Mouse (Mus musculus) CH12.LX (cell line): ENCODE results near the gene Samd4.

ENCODE experiments used
- CTCF ChIP-seq, 2 experiments: IDR thresholded peaks in 1 of 2; conservative IDR thresholded peaks in 1 of 2; 2 replicates each; pipeline ENCODE4 v1.5.1; 2011 to 2012; ENCODE audit warnings: low read depth in 2 of 2, low read length in 2 of 2, improper control_type of control experiment in 1 of 2, inconsistent platforms in 1 of 2, mild to moderate bottlenecking in 1 of 2, moderate library complexity in 1 of 2
- EP300 ChIP-seq: IDR thresholded peaks from 2 replicates; pipeline ENCODE4 v1.6.1; 2011; ENCODE audit warnings: low read length, improper control_type of control experiment
- GABPA ChIP-seq: IDR thresholded peaks from 2 replicates; pipeline ENCODE4 v1.6.1; 2012; ENCODE audit warnings: low read depth, low read length, improper control_type of control experiment, inconsistent platforms; ENCODE audit not compliant: insufficient replicate concordance
- JUND ChIP-seq: conservative IDR thresholded peaks from 2 replicates; pipeline ENCODE4 v1.6.1; 2011; ENCODE audit warnings: low read depth, low read length, improper control_type of control experiment
- KAT2A ChIP-seq: IDR thresholded peaks from 2 replicates; pipeline ENCODE4 v1.6.1; 2012; ENCODE audit warnings: low read length, improper control_type of control experiment, inconsistent platforms; ENCODE audit not compliant: insufficient replicate concordance
- MAFK ChIP-seq: IDR thresholded peaks from 2 replicates; pipeline ENCODE4 v1.6.1; 2011; ENCODE audit warnings: low read length, improper control_type of control experiment; ENCODE audit not compliant: insufficient replicate concordance
- MAX ChIP-seq: IDR thresholded peaks from 2 replicates; pipeline ENCODE4 v1.6.1; 2011; ENCODE audit warnings: low read length, improper control_type of control experiment
- MXI1 ChIP-seq: IDR thresholded peaks from 2 replicates; pipeline ENCODE4 v1.6.1; 2011; ENCODE audit warnings: mild to moderate bottlenecking, low read depth, low read length, improper control_type of control experiment
- NELFE ChIP-seq: IDR thresholded peaks from 2 replicates; pipeline ENCODE4 v1.6.1; 2011; ENCODE audit warnings: low read depth, low read length, improper control_type of control experiment
- POLR2A ChIP-seq: IDR thresholded peaks from 2 replicates; pipeline ENCODE4 v1.6.1; 2011; ENCODE audit warnings: low read depth, mild to moderate bottlenecking, improper control_type of control experiment, low read length
- RAD21 ChIP-seq: IDR thresholded peaks from 2 replicates; pipeline ENCODE4 v1.6.1; 2011; ENCODE audit warnings: low read depth, mild to moderate bottlenecking, low read length, improper control_type of control experiment, moderate library complexity
- USF1 ChIP-seq: IDR thresholded peaks from 2 replicates; pipeline ENCODE4 v1.6.1; 2014; ENCODE audit warnings: low read depth, mild to moderate bottlenecking, inconsistent platforms, low read length, improper control_type of control experiment
- ZC3H11A ChIP-seq: IDR thresholded peaks from 2 replicates; pipeline ENCODE4 v1.6.1; 2012; ENCODE audit warnings: low read depth, mild to moderate bottlenecking, inconsistent platforms, low read length, improper control_type of control experiment
- ZNF384 ChIP-seq: IDR thresholded peaks from 2 replicates; pipeline ENCODE4 v1.6.1; 2012; ENCODE audit warnings: low read depth, low read length, improper control_type of control experiment, inconsistent platforms

GRCm38 (mm10) chr14:46862922-46863321, 19.7 kb upstream of the Samd4 start:
- TF ChIP-seq POLR2A (no peak), EP300 (no peak), ZC3H11A (no peak), MAX (no peak), GABPA (no peak), ZNF384 (no peak), CTCF (conservative IDR thresholded peaks at IDR 0.05 in 1 of 2, IDR thresholded peaks at IDR 0.05 in 1 of 2; ENCODE audit: low read depth in 2 of 2, low read length in 2 of 2) (no peak), MAFK (no peak), RAD21 (no peak), USF1 (no peak), NELFE (no peak), JUND (no peak), MXI1 (no peak), KAT2A (no peak)
